Mouse (Mus musculus) thymus, postnatal 36 days (tissue): ENCODE measurements at regions not wholly inside any gene's neighbourhood (a gene's known extent, or its start where the extent isn't known, plus 50 kb on each side); places are given as distances from the start of the nearest gene placed in this dataset.
"Not testable (repeated sequence)": the region's sequence is repeated elsewhere in the genome, so short reads cannot be mapped to it uniquely, and the experiment has no call there.

Experiments used
- DNase-seq, 2 experiments: peaks; one replicate each; pipeline ENCODE4 v3.0.0; 2022; ENCODE audit warnings: mixed read lengths in 2 of 2

DNA sequence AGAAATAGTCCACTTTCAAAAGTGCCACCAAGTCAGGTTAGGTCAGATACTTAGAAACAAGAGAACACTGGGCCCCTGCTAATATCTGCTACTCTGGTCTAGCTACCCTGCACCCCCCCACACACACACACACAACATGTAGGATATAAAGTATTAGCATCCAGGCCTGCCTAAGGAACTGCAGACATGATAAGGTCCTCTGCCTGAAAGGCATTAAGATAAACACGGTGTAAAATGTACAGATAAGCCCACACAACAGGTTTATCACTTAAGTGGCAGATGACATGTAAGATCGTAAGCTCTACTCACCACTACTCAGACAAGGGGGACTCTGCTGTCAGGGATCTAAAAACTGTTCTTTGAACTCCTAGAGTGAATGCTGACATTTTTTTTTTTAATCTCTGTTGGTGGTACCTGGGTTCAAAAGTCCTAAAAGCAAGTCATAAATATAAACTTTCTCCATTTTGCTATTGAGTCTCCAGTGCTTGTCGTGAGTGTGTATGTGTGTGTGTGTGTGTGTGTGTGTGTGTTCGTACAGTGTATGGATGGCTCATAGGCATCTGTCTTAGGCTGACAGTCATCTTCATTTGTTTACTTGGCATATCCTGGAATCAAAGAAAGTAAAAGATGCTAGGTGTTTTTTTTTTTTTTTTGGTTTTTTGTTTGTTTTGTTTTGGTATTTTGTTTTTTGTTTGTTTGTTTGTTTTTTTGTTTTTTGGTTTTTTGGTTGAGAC is 52.2 kb downstream of the Gm9817 start:
- no peak for DNase-seq

DNA sequence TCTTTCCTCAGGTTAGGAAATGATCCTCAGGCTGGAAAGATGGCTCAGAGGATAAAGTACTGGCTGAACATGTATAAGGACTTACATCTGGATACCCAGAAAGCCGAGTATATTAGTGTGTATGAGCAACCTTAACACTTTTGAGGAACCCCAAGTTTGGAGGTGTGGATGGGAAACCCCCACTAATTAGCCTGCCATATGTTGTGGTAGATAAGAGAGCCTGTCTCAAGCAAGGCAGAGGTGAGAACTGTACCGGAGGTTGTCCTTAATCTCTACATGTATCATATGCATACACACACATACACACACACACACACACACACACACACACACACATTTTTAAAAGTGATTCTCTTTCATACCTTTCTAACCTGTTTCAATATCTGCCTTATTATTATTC is 62.1 kb downstream of the Gm9817 start:
- DNase-seq = no peak

DNA sequence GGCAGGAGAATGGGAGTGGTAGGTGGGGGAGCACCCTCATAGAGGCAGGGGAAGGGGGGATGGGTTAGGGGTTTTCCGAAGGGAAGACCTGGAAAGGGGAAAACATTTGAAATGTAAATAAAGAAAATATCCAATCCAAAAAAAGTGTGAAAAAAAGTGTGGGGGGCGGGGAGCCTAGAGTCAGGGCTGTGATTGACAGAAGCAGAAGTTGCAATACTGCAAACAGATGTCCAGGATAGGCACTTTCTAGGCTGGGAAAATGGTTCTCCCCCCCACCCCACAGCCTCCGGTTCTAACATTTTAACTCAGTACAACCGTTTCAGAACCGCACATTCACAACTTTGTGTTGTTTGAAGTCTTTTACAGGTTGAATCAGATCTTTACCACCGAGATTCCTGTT is 66.6 kb downstream of the Gm9817 start:
- DNase-seq = no peak

DNA sequence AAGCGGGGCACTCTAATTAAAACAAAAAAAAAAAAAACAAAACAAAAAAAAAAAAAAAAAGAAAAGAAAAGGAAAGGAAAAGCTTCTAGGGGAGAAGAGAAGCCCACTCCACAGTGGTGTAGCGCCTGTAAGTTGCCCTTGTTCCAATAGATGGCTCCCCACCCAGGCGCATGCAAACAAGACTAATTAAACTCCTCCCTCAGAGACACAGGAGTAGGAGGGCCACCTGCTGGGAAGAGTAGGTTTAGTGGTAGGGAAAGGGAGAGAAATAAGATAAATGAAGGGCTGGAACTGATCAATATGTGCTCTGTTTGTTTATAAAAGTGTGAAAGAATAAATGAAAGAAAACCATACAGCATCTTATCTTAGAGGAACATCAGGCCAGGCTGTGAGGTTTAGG is 77.7 kb downstream of the Gm9817 start:
- peak in 1 of 2 experiments; percentile 15 for DNase-seq

DNA sequence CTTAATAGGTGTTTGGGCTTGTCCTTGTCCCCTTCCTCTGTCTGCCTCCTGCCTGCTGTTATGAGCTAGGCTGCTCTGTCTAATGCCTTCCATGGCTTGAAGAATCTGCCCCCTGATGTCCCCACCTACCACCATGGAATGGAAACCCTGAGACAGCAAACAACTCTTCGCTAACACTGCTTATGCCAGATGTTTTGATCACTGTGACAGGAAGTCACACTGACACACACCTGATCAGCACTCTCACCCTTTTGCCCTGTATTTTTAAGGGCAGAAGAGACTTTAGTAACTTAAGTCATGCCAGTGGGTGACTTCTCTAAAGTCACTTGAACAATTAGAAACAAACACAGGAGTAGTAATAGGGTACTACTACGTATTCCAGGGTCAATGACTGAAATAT is 78.5 kb downstream of the Gm9817 start:
- DNase-seq = peak; percentile 5 to 9

DNA sequence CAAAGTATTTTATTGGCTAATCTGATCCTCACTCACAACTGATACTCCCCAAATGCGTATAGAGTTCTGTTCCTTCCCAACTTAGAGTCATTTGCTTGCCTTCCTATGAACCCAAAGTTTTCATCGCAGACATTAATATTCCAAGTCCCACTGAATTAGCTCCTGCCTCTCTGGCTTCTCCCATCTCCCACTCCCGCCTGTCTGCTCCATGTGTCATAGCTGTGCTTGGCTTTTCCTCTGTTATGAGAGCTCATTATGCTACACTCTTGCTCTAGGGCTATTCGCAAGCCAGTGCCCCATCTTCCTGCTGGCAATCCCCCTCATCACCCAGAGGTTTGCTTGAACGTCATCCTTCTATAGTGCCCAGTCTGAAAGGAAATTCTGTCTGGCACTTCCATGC is 81.8 kb downstream of the Gm9817 start:
- DNase-seq = no peak

DNA sequence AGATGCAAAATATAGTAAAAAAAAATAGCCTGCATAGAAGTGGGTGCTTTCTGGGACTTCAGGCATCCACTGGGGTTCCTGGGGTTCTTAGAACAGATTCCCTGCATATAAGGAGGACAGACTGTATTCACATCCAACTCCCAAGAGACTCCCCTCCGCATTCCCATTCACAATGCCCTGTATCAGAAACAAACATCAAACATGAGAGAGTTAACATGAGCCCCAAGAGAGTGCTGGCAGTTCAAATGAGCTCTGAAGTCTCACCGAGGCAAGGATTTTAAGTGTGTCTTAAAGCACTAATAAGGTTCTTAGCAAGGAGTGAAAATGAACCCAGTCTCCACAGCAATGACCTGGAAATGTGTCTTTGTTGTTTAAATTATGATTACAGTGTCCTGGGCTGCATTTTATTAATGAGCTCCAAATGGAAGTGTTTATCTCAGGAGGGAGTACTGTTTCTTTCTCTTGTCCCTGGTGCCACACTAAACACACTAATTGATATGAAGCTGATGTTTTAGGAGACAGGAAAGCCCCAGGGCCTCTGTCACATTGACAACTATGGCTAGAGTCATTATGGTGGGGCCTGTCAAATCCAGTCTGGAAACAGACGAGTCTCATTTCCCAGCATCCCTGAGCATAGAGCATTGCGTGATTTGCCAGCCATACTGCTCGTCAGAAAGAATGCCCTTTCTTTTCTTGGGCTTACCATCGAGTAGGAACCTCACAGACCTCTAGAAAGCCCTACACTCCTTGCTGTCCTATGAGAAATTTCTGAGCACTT is 85.7 kb downstream of the Gm9817 start:
- no peak for DNase-seq

DNA sequence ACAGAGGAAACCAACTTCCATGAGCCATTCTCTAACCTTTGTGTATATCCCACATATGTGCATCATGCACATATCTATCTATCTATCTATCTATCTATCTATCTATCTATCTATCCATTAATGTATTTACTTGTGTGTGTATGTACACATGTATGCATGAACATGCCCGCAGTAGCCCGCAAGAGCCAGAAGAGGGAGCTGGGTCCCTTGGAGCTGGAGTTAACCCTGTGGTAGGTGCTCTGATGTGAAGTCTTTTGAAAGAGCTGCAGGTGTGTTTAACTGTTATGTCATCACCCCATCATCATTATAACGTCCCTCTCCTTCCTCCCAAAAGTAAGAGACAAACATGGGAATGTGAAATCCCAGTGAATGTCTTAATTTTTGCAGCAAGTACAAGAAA is 86.7 kb downstream of the Gm9817 start:
- peak; percentile 13 to 24 for DNase-seq

DNA sequence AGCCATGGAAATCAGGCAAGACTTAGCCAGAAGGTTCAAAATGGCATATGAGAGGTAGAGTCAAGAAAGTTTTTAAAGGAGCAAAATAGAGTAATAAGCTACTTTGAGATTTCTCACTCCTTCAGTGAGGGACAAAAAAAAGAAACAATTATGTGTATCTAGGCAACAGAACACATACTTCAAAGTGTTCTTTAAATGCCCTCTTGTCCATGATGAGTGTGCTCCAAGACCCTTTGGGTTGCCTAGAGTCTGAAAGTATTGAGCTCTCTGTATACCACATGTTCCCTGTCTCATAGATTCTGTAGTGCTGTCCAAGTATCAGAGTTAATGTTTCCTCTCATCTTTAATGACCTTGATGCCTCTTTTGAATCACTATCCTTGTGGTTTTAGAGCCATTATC is 91.2 kb downstream of the Gm9817 start:
- no peak for DNase-seq

DNA sequence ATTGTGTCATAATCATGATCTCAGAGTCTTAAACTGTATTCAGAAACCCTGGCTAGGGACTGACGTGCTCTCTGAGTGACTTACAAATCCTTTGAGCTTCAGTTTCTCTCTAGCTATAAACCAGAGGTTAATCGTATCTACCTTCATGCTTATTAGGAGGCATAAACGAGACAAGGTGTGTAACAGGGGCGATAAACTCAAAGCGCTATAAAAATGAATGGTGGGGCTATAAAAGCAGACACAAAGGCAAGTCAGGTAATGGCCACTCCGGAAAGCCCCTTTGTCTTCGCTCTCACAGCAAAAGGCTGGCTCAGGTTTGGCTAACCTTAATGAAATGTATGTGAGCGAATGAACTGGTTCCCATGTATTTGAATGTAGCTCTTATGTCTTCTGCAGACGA is 94.6 kb downstream of the Gm9817 start:
- DNase-seq = no peak

DNA sequence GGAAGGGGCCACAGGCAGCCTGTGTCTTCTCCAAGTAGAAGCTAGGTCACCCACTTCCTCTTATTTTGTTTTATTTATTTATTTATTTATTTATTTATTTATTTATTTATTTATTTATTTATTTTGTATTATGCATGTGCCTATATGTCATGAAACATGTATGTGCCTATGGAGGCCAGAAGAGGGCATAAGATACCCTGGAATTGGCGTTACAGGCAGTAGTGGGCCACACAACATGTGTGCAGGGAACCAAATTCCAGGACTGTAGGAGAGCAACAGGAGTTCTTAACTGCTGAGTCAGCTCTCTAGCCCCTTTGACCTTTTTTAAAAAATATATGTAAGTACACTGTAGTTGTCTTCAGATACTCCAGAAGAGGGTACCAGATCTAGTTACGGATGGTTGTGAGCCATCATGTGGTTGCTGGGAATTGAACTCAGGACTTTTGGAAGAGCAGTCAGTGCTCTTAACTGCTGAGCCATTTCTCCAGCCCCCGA is 97.3 kb downstream of the Gm9817 start:
- DNase-seq = not testable (repeated sequence)

DNA sequence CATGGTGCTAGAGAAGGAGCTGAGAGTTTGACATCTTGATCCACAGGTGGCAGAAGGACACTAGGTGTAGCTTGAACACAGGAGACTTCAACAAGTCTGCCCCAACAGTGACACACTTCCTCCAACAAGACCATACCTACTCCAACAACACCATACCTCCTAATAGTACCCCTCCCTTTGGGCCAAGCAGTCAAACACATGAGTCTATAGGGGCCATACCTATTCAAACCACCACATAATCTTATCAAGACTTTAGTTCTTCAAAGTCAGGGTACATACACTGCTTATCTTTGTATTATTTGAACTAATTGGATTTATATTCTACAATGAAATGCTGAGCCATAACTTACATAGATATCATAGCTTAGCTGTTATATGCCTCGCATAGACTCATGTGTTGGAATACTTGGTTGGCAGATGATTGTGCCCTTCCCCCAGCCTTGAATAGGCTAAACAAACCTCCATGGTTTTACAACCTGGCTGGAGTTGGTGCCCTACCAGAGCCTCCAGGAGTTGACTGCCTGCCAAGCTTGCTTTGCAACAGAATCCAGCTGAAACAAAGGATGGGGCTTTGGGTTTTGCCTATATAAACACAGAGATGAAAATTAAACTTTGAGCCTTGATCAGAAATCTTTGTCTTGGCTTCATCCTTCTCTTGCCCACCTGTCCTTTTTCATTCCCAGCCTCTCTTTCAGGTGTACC is 103.2 kb downstream of the Gm9817 start:
- no peak for DNase-seq

DNA sequence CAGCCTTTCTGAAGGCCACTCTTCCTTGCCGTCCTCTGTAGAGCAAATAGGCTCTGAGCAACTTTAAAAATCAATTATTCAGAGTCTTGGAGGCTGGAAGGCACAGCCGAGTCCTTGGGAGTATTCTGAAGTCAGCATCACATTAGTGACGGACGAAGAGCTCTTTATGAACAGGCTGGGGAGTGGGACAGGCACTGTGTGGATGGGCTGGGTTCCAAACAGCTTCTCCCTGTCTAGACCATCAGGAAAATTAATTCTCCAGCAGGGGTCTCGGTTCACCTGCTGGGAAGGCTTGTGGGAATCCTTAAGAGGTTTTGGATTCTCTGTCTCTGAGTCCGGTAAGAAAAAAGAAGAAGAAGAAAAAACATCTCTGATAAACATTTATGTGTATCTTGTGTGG is 110.9 kb downstream of the Gm9817 start:
- no peak for DNase-seq

DNA sequence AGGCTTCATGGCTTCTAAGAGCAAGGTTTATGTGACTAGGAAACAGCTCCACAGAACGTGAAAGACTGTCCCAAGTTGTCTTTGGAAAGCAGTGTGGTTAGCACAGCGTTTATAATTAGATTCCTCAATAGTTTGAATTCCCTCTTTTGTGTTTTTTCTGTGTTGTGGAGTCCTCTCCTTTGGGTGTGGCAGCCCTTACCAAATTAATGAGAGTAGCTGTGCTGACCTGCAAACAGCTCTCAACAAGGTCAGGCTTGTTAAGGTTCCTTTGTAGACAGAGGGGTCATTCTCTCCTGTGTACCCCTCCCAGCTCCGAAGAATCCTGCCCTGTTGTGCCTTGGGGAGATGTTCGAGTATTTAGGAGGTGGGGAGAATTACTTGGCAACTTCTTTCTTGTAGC is 111.7 kb downstream of the Gm9817 start:
- no peak for DNase-seq

DNA sequence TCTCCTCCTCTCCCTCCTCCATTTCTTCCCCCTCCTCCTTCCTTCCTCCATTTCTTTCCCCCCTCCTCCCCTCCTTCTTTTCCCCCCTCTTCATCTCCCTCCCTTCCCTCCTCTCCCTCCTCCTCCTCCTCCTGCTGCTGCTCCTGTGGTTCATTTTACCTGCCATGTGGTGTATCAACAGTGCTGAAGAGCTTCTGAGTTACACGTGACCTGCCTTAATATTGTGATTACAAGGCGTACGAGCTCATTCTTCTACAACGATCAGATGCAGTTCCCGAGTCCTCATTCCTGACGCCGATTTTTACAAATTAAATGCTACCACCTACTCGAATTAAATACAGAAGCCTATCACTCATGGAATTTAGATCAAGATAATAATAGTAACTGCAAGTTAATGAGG is 113.6 kb downstream of the Gm9817 start:
- DNase-seq = no peak

DNA sequence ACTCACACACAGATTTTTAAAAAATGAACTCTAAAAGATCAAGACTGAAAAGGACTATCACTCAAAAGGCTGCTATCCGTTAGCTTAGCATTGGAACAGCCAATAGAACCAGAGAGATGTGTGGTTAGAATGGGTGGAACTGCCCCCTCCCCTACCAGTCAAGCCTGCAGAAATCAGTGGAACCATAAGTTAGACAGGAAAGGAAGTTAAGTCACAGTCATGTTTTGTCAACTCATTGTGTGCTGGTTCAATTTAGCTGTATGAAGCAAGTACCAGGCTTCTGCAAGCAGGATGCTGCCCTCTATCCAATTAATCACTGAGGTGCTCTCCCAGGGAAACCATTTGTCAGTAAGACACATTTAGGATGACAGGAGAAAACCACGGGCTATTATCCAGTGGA is 117.1 kb downstream of the Gm9817 start:
- peak in 1 of 2 experiments; percentile 8 for DNase-seq

DNA sequence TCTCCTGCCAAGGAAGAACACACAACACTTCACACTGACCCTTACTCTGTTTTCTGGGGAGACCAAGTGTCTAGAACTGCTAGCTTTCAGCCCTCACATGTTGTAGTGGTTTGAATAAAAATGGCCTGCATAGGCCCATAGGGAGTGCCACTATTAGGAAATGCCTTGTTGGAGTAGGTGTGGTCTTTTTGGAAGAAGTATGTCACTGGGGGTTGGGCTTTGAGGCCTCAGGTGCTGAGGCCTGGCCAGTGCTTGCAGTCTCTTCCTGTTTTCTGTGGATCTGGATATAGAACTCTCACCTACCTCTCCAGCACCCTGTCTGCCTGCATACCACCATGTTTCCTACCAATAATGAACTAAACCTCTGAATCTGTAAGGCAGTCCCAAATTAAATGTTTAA is 117.9 kb downstream of the Gm9817 start:
- no peak for DNase-seq

DNA sequence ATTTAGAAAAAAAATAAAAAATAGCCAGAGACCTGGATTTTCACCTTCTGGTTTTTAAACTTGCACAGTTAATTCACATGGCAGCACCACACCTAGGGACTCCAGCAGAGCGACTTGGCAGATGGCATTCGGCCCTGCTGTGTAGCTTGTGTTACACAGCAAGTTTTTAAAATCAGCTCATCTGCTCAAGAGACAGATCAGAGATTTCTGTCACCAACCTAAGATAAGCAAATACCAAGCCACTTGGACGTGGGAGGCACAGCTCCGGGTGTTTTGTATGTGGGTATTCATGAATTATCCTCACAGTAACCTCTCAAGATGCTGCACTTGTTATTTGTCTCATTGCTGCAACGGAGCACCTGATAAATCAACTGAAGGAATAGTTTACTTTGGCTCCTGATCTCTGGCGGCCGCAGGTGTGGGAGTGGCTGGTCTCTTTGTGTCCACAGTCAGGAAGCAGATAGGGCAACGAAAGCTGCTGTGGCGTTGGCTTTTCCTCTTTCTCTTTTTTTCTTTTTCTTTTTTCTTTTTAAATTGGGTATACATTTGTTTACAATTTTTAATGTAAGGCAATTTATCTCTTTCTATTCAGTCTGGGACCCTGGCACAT is 122.1 kb downstream of the Gm9817 start:
- DNase-seq = no peak

DNA sequence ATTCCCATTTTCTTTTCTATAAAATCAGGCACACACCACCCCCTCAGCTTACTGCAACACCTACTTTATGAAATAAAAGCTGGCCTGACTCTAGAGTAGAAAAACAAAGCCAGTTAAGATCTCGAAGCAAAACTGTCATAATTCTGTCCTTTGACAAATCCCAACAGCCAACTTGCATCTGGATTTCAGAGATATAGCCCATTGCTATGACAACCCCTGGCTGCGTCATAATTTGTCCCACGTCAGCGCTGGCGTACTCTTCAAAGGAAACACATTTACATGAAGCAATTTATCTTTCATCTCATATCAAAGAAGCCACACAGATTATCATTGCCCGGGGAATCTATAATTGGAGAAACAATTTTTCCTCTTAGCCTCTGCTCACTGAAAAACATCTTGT is 126.4 kb downstream of the Gm9817 start:
- no peak for DNase-seq

DNA sequence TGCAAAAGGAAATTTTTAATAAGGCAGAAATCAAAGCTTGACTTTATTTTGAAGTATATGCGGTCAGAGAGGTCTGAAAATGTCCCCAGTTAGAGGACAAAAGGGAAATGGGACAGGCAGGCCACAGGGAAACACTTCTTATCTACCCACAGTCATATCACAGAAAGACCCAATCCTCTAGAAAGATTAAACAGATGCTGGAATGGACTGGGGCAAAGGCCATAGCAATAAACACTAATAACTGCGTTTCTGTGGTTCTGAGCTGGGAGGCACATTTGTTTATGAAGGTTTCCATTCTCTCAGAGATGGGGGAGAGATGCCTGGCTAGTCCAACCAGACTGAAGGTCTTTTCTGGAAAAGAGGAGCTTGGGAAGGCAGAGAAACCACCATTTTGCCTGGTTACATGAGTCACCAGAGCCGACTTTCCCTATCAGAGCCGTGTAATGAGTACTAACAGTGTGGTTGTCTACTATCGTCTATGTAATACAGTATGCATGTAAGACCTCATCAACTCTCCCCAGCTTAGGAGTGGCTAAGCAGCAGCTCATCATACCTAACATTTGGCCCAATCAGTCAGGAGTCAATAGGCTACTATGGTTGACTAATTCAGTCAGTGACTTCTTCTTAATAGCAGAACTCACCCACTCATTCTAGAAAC is 130.2 kb downstream of the Gm9817 start:
- no peak for DNase-seq

DNA sequence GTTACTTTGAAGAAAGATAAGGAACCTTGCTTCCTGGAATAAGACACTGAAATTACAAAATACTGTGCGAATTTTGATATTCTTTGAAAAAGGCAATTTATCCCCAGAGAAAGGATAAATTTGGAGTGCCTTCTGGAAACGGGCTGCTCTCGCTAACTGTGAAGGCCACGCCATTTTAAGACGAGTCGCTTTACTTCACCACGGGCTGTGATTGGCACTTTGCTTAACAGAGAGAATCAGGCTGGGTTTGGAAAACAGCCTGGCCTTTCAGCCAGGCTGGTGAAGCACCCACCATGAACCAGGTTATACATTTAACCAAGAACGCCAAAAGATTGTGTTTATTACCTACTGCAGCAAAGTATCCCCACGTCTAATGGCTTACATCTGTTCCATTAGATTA is 132.7 kb downstream of the Gm9817 start:
- no peak for DNase-seq

DNA sequence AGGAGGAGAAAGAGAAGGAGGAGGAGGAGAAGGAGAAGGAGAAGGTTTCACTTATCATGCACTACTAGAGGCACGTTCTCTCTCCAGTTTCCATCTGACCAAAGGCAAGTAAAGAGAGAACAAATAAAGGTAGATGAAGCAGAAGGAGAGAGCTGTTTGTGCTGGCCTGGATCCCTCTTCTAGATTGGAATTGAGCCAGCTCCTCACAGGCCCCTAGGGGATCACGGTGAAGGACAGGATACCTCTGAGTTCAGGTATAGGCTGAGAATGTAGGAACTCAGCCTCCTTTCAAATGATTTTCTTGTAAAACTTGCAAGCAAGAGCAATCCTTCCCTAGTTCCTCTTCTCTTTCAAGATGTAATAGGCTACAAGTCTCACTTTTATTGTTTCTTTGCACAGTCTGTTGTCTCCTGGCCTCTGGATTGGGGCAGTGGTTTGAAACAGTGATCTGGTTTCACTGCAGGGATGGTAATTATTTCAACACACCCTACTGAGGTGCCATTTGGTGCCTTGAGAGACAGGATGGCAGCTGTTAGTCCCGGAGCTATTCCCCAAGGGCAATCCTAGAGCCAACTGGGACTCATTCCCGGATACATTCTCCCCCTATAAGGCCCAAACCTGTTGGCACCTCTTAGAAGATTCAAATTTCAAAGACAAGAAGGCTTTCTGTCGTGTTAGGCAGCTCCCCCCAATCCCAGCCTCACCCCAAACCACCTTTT is 134.8 kb downstream of the Gm9817 start:
- DNase-seq = no peak
